Mouse (Mus musculus) cerebellum, adult 2 months (tissue): ENCODE results near the gene Cyb5r3.

ENCODE experiments used
- CTCF ChIP-seq: fragments of 200-500 bp; IDR thresholded peaks from 2 replicates; pipeline ENCODE4 v1.5.1; 2011; ENCODE audit warnings: low read depth, mild to moderate bottlenecking, control low read depth, low read length, moderate library complexity, borderline replicate concordance; ENCODE audit not compliant: insufficient read depth
- POLR2A ChIP-seq: fragments of 200-500 bp; IDR thresholded peaks from 2 replicates; pipeline ENCODE4 v1.6.1; 2011; ENCODE audit warnings: low read length, control low read depth, borderline replicate concordance; ENCODE audit not compliant: insufficient read depth

GRCm38 (mm10) chr15:83166642-83167041 lies 5.8 kb downstream of the Cyb5r3 start:
- TF ChIP-seq POLR2A (no peak), CTCF (no peak)
